Mouse (Mus musculus) CD4-positive, CD25-positive, alpha-beta regulatory T cell, adult 2 months (primary cell): Measurements from ENCODE around the gene Cep41.

ENCODE experiments used
- DNase-seq: peaks from one replicate; pipeline ENCODE4 v3.0.0-alpha.2; 2012; ENCODE audit warnings: low read depth, low spot score

Cep41 gene

GRCm38 (mm10) chr6:30711365-30711763 lies 17.8 kb upstream of the Cep41 start:
- no peak for DNase-seq

GRCm38 (mm10) chr6:30710371-30711364 lies 17.1 kb upstream of the Cep41 start:
- no peak for DNase-seq

DNA sequence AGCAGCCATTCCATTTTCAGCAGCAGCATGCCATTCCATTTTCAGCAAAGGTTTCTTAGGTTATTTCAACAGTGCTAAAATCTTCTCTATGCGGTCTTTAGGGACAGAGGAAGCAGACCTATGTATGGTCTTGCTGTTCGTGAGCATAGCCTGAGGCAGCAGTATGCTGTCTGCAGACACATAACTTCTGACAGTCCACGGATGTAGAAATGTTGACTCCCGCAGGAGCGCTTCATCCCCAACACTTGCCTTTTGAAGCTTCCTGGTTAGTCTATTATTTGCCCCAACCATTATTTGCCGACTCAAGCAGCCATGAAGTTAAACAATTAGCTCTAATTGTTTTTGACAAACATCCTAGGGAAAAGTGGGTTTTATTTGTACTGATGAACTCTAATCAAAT lies 15.6 kb upstream of the Cep41 start:
- no peak for DNase-seq

GRCm38 (mm10) chr6:30703977-30704602 lies 10.5 kb upstream of the Cep41 start:
- no peak for DNase-seq

DNA sequence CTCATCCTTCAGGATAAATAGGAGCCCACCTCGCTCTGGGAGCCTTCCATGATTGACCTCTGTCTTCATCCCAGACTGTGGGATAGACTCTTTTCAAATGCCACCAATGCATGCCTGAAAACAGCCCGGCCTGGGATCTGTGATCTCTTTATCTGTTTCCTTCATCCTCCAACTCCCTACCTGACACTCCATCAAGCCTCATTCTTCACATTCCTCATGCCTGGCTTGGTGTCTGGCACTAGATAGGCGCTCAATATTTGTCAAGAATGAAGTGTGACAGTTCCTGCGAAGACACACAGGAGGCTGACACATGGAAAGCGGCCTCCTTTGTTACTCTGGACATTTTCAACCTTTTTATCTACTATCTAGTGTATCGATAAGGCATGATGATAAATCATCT lies 9.9 kb upstream of the Cep41 start:
- DNase-seq = no peak

- DNase-seq = no peak
These were observed 9.3 kb upstream of the Cep41 start for GRCm38 (mm10) chr6:30702881-30703280.

DNA sequence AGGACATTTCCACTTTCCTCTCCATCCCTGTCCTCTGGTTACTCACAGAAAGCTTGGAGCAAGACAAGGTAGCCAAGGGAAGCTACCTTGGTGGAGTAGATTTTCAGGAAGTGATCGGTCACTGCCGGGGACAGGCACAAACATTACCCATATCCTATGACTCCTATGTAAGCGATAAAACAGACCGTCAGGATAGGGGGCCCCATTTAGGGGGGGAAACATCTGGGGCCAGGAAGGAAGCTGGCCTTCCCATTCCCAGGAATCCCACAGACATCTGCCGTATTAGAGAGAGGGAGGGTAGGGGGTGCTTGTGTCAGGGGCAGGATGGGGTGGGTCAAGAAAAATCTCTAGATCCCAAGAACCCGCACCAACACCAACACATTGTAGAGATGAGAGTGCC lies 6.6 kb upstream of the Cep41 start:
- no peak for DNase-seq

GRCm38 (mm10) chr6:30698036-30698435 lies 4.5 kb upstream of the Cep41 start:
- DNase-seq = no peak

DNA sequence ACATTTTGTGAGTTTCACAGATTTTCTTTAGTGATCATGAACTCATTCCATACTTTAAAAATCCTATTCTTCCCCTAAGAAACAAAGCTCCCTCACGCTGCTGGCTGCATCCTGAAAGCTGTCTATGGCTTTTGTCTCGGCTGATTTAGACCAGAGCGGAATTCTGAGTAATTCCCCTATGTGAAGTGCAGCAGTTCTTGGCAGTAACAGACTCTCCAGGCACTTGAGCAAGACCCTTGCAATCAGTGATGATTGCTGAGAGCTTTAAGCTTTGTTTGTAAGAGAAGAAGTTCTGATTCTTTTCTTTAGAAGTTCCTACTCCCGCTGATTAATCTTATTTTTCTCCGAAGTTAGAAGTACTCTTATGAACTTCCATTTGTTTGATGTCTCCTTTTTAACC lies 3.9 kb upstream of the Cep41 start:
- no peak for DNase-seq

- DNase-seq = peak; percentile 4
These were observed 1.6 kb upstream of the Cep41 start for GRCm38 (mm10) chr6:30695124-30695523.

DNA sequence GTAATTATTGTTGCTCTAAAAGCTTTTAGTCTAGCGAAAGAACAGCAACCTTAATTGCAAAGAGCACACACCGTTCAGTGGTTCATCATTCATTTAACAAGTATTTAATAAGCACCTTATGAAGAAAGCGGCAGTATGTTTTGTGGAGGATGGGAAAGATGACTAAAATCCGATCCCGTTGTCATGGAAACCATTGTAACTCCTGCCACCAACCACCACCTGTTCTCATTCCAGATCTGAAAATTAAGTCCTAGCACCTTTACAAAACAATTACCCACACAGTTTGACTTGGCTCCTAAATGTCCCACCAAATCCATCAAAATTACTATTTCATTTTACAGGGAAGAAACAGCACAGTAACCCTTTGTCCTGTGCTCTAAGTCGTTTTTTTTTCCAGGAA lies 660 bp upstream of the Cep41 start:
- peak; percentile 35 for DNase-seq

DNA sequence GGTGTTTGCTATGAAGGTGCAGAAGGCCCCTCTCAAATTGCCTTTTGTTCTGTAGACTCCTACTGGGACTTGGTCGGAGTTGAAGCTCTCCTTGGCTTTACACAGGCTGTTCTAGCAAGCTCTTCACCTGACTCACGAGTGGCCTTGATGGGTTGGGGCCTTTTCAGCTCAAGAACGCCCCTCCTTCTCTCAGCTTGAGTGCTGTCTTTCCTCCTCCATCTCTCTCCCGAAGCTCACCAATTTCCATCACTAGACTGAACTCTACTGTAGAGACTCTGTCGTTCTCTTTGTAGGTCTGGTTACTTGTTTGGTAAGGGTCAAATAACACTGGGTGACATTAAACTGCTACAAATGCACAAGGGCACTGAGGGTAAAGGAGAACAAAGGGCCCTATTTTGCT lies 723 bp downstream of the Cep41 start:
- peak; percentile 14 for DNase-seq

- no peak for DNase-seq
These were observed 6.4 kb downstream of the Cep41 start for GRCm38 (mm10) chr6:30687198-30687597.

DNA sequence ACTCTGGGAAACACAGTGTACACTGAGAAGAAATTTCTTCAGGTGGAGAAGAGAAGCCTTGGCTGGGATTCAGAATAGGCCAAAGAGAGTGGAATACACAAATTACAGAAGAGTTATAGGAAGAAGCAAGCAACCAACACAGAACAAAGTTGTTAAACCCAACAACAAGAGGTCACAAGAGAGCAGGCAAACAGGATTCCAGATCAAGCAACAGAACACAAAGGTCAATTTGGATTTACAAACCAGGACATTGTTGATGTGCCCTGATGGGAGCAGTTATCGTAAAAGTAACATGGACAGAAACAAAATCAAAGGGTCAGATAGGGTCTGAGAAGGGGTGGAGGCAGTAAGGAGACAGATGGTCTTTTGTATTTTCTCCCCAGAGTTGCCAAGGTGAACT lies 9.0 kb downstream of the Cep41 start:
- DNase-seq = no peak

- no peak for DNase-seq
These were observed 11.3 kb downstream of the Cep41 start for GRCm38 (mm10) chr6:30681935-30682900.

DNA sequence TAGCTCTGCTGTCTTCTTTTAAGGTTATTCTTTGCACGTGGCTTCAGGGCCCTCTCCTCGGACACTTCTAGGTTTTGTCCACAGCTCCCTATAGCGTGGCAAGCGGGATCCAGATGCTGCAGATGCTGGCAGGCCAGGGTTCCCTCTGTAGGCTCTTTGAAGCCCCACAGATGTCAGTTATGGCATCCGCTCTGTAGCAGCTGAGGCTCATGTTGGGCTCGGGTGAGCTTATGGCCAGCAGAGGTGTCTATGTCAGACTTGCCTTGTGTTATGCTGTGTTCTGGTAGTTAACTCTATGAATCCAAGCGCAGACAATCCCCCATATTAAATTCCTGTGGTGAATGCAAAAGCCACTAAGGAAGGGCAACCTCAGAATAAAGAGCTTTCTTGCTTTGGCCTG lies 13.1 kb downstream of the Cep41 start:
- no peak for DNase-seq

DNA sequence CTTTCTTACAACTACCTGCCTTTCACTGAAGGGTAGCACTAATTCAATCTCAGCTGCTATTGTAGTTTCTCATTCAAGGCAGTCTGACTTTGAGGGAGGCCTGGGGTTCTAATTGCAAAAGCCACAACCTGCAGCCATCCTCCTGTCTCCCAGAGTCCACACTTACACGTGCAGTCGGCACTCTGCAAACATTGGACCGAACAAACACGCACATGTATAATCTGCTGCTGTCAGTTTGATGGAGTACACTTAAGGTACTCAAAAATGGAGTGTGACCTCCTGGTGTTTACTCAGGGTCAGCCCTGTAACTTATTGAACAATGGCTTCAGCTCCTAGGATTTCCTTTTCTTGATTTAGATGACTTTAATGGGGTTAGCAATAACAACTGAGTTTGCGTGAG lies 14.0 kb downstream of the Cep41 start:
- DNase-seq = no peak

DNA sequence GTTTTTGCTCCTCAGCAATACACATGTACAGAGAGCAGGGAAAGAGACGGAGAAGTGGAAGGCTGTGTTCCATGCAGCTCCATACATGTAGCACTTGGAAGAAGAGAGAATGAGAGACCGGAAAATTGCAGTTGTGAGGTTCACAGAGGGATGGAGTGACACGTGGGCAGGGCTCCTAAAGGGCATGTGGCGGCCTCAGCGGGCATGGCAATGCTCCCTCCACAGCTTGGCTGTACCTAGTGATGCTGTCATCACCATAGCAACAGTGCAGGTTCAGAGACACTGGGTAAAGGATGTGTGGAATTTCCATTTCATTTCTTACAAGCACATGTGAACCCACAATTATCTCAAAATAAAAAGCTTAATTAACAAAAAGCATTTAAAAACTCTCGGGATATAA lies 15.1 kb downstream of the Cep41 start:
- DNase-seq = no peak

- no peak for DNase-seq
These were observed 16.0 kb downstream of the Cep41 start for GRCm38 (mm10) chr6:30677591-30677990.

DNA sequence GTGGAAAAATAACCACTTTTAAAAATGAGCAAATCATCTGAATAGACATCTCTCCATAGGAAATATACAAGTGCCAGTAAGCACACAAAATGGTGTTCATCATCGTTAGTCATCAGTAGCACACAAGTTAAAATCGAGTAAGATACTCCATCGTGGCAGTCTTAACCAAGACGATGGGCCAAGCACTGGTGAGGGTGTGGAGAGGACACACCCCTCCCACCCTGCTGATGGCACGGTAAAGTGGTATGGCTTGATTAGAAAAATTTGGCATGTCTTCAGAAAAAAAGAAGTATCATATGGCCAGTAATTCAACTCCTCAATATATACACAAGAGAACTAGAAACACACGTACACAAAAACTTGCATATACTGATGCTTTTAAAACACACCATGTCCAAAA lies 17.0 kb downstream of the Cep41 start:
- DNase-seq = no peak

DNA sequence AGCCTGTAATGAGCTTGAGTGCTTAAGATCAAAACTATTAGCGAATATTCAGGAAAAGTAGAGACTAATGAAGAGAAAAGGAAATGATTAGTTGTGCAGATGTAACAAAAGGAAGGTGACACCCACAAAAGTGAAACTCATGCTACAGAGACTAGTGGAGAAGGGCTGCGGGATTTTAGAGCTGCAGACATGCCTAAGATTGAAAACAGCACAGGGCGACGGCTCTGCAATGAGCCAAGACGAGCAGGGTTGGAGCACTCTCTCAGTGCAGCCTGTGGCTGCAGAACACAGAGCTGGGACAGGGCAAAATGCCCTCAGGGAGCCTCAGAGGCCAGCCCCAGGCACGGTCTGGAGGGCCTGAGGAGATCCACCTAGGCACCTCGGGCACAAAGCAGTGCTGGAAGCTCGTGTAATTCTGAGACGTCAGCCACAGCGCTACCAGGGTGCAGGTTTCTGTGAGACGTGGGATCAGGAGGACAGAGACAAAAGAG lies 18.2 kb downstream of the Cep41 start:
- DNase-seq = no peak
